Mouse (Mus musculus): ENCODE results near the gene 2510039O18Rik. TPM values are rescaled to one million over a fixed set of nuclear protein-coding genes. Genes with fewer than 3 reads are reported as not detected.

2510039O18Rik gene
- polyA plus RNA-seq, 1 experiment, result 33.2 TPM

DNA sequence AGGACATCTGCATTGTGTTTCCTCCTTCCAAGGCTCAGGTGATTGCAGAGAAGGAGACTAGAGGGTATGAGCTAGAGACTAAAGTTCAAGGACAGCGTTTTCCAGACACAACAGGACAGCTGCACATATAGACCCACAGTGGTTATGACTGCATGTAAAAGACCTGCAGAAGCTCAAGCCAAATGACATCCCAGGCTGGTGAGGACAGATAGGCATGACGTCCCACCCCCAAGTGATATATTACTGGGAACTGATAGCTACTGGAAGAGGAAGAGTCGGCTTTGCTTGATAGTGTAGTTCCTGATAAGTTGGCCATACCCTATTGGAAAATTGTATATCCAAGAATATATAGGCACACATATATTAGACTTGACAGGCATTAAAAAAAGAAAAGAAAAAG is 35.5 kb downstream of the 2510039O18Rik start:
- TF ChIP-seq POLR2A (IDR thresholded peaks at IDR 0.05; ENCODE audit: extremely low read depth, insufficient read depth, low read length), result no peak
- no peak for TF ChIP-seq CTCF (IDR thresholded peaks at IDR 0.05; ENCODE audit: extremely low read depth, insufficient read depth, low read length)
- H3K27ac ChIP-seq (ENCODE audit: insufficient read depth, low read length), result no peak overlapping the region
- H3K4me3 ChIP-seq (ENCODE audit: insufficient read depth, low read length), result no peak overlapping the region
- H3K4me1 ChIP-seq (ENCODE audit: control insufficient read depth, insufficient read depth, low read length), result no peaks in the 10 kb centered on the region

DNA sequence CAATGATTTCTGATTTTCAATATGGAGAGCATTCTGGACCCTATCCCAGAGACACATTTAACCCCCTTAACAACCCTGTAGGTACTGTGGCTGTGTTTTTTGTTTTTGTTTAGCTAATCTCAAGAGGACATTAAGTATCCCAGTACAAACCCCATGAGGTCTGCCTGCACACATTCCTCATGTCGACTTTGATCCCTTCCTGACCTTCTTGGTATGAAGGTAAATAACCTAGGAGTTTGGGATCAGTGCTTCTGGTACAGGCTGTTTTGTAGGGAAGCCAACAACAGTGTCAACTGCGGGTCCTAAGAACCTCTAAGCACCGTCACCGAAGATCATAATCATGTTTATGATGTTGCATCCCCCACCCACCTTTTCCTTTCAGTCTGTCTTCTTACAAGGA is 37.0 kb downstream of the 2510039O18Rik start:
- no peak overlapping the region for H3K27ac ChIP-seq (ENCODE audit: insufficient read depth, low read length)
- TF ChIP-seq POLR2A (IDR thresholded peaks at IDR 0.05; ENCODE audit: extremely low read depth, insufficient read depth, low read length) (no peak), CTCF (IDR thresholded peaks at IDR 0.05; ENCODE audit: extremely low read depth, insufficient read depth, low read length) (no peak)
- H3K4me1 ChIP-seq (ENCODE audit: control insufficient read depth, insufficient read depth, low read length), result no peaks in the 10 kb centered on the region
- H3K4me3 ChIP-seq (ENCODE audit: insufficient read depth, low read length), result no peak overlapping the region

DNA sequence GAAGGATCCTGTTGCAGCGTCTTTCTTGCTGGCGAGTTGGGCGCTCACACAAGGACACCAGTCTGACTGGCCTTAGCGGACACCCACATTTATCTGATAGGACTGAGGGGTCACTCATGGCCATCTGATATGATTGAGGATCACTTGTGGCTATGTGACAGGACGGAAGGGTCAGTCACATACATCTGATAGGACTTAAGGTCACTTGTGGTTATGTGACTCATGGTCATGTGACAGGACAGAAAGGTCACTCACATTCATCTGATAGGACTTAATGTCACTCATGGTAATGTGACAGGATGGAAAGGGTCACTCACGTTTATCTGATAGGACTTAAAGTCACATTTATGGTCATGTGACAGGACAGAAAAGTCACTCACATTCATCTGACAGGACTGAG is 37.7 kb downstream of the 2510039O18Rik start:
- H3K27ac ChIP-seq (ENCODE audit: insufficient read depth, low read length), result no peak overlapping the region

DNA sequence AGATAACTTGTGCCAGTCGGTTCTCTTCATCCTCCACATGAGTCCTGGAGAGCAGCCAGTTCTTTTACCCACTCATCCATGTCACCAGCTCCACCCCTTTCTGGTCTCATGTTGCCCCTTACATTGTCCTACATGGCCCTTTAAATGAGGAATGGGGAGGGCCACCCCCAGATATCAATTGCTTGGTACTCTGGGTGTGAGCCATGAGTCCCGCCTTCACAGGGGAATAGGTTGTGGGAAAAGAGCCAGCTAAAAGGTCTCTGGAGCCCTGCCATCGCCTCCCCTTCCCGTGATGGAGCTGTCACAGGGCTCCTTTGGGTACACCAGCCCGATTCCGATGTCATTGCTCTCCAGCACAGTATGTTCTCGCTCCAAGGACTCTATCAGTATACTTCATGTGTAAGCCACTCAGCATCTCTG is 38.8 kb downstream of the 2510039O18Rik start:
- H3K27ac ChIP-seq (ENCODE audit: insufficient read depth, low read length), result no peak overlapping the region
- no peak overlapping the region for H3K4me3 ChIP-seq (ENCODE audit: insufficient read depth, low read length)
- TF ChIP-seq POLR2A (IDR thresholded peaks at IDR 0.05; ENCODE audit: extremely low read depth, insufficient read depth, low read length), result no peak
- TF ChIP-seq CTCF (IDR thresholded peaks at IDR 0.05; ENCODE audit: extremely low read depth, insufficient read depth, low read length), result no peak
- H3K4me1 ChIP-seq (ENCODE audit: control insufficient read depth, insufficient read depth, low read length), result no peaks in the 10 kb centered on the region

More for the DNA sequence above, 37.7 kb downstream of the 2510039O18Rik start:
- H3K4me1 ChIP-seq (ENCODE audit: control insufficient read depth, insufficient read depth, low read length), result no peaks in the 10 kb centered on the region
- TF ChIP-seq POLR2A (IDR thresholded peaks at IDR 0.05; ENCODE audit: extremely low read depth, insufficient read depth, low read length), result no peak
- no peak for TF ChIP-seq CTCF (IDR thresholded peaks at IDR 0.05; ENCODE audit: extremely low read depth, insufficient read depth, low read length)
- H3K4me3 ChIP-seq (ENCODE audit: insufficient read depth, low read length), result no peak overlapping the region

DNA sequence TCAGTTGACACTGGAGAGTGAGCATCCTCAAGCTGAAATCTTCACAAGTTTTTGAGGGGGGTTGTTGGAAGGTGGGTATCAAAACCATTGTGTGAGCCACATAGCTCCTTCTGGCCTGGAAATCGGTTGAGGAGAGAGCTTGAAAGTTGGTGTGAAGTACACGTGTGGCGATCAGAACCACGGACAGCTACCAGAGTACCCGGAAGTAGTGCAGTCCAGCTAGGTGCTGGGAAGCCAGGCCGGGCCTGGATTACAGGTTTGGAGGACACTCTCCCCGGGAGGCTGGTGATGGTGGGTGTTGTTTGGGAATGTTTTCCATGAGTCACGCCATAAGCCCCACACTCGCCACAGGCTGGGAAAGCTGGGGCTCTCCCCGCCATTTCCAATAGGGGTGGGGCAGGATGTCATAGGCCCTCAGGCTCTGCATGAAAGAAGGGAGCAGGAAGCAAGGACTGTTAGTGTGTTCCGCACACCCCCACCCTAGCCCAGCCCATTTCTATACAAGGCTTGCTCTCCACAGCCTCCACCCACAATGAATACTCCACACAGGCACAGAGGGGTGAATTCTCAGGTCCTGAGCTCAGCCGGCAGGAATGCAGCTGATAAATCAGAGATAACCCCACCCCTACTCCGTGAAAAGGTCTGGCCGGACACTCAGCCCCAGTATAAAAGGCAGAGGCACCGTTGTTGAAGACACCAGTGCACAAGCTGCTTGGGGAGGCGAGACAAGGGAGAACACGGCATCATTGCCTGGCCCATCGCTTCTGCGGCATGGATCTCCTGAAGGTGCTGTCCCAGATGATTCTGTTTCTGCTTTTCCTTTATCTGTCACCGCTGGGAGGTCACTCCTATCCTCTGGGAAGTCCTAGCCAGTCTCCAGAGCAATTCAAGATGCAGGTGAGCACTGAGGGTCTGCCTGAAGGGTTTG is 44.8 kb downstream of the 2510039O18Rik start, which contains the start of gene Nppb:
Gene Nppb, plus strand, starts transcription at position 584 of the 928 bp plus-strand sequence.
- Histone ChIP-seq H3K27ac (ENCODE audit: insufficient read depth, low read length) (no peak within 1 kb of the TSS), H3K4me3 (ENCODE audit: insufficient read depth, low read length) (no peak within 1 kb of the TSS), H3K4me1 (ENCODE audit: control insufficient read depth, insufficient read depth, low read length) (no peaks in the 10 kb centered on the region)
- TF ChIP-seq POLR2A (IDR thresholded peaks at IDR 0.05; ENCODE audit: extremely low read depth, insufficient read depth, low read length) (no peak), CTCF (IDR thresholded peaks at IDR 0.05; ENCODE audit: extremely low read depth, insufficient read depth, low read length) (no peak)

DNA sequence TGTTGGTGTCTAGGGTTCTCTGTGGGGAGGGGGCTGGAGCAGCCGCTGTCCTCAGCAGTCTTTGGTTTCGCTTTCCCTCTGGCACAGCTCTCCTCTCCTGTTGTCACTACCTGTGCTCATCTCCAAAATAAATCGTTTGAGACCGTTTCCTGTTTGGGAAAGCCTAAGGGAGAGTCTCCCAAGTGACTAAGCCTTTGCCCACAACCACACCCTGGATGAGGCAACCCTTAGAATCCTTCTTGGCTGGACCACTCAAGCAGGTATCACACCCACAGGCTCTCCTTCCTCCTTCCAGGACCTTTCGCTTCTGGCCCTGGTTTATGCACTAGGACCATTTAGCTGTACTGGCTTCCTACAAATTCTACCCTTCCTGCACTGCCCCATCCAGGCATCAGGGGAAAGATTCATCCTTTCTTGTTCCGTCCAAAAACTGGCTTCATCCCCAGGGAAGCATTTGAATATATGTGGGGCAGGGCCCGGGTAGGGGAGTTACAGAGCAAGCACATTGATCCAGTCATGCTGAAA is 52.9 kb downstream of the 2510039O18Rik start:
- Histone ChIP-seq H3K4me1 (ENCODE audit: control insufficient read depth, insufficient read depth, low read length) (no peaks in the 10 kb centered on the region), H3K27ac (ENCODE audit: insufficient read depth, low read length) (no peak overlapping the region), H3K4me3 (ENCODE audit: insufficient read depth, low read length) (no peak overlapping the region)
- TF ChIP-seq POLR2A (IDR thresholded peaks at IDR 0.05; ENCODE audit: extremely low read depth, insufficient read depth, low read length), result no peak
- no peak for TF ChIP-seq CTCF (IDR thresholded peaks at IDR 0.05; ENCODE audit: extremely low read depth, insufficient read depth, low read length)

DNA sequence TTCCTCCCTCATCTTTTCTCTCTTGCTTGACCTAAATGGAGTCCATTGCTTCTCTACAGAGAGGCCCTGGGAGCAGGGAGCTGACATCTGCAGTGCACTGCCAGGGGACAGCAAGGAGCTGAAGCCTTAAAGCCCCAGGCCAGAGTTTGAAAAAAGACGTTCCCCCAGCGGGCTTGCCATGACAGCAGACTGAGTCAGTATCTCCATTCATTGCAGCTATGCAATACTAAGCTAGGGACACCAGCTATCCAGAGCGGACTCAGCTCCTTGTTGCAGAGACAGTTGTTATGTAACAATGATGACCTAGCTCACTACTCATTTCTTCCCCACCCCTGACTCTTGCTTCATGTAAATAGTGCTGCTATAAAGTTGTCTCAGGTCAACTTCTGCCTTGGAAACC is 54.6 kb downstream of the 2510039O18Rik start:
- no peak overlapping the region for H3K27ac ChIP-seq (ENCODE audit: insufficient read depth, low read length)
- TF ChIP-seq CTCF (IDR thresholded peaks at IDR 0.05; ENCODE audit: extremely low read depth, insufficient read depth, low read length) (no peak), POLR2A (IDR thresholded peaks at IDR 0.05; ENCODE audit: extremely low read depth, insufficient read depth, low read length) (no peak)
- H3K4me1 ChIP-seq (ENCODE audit: control insufficient read depth, insufficient read depth, low read length), result peaks cover 1% of the 10 kb centered on the region; the same call in 1 of the 2 replicates
- no peak overlapping the region for H3K4me3 ChIP-seq (ENCODE audit: insufficient read depth, low read length)

Other genes with a start within 250 kb of the 2510039O18Rik start
- not detected in 2 replicates for gene Zfp534, start 238.3 kb upstream of the 2510039O18Rik start, polyA plus RNA-seq (2012; rRNA removed)
- 3.7 and 4.0 TPM in 2 replicates for gene Zfp984, start 131.1 kb upstream of the 2510039O18Rik start, polyA plus RNA-seq (2012; rRNA removed)
- gene Zfp933, start 92.5 kb upstream of the 2510039O18Rik start, polyA plus RNA-seq (2012; rRNA removed), result 9.9 and 10.0 TPM in 2 replicates
- gene Miip, start 72.1 kb upstream of the 2510039O18Rik start, polyA plus RNA-seq (2012; rRNA removed), result 57.6 and 62.3 TPM in 2 replicates
- 7.1 and 7.8 TPM in 2 replicates for gene Fv1, start 71.9 kb upstream of the 2510039O18Rik start, polyA plus RNA-seq (2012; rRNA removed)
- 101 and 105 TPM in 2 replicates for gene Mfn2, start 36.2 kb upstream of the 2510039O18Rik start, polyA plus RNA-seq (2012; rRNA removed)
- gene Plod1, start 4.1 kb upstream of the 2510039O18Rik start, polyA plus RNA-seq (2012; rRNA removed), result 21.9 and 24.4 TPM in 2 replicates
- not detected in 2 replicates for gene Nppb, start 44.9 kb downstream of the 2510039O18Rik start, polyA plus RNA-seq (2012; rRNA removed)
- gene Nppa, start 59.8 kb downstream of the 2510039O18Rik start, polyA plus RNA-seq (2012; rRNA removed), result 0.21 TPM in 2 replicates
- 44.6 and 45.0 TPM in 2 replicates for gene Clcn6, start 97.9 kb downstream of the 2510039O18Rik start, polyA plus RNA-seq (2012; rRNA removed)
- 32.2 and 34.2 TPM in 2 replicates for gene Mthfr, start 98.2 kb downstream of the 2510039O18Rik start, polyA plus RNA-seq (2012; rRNA removed)
- gene Agtrap, start 147.1 kb downstream of the 2510039O18Rik start, polyA plus RNA-seq (2012; rRNA removed), result 5.8 and 6.1 TPM in 2 replicates
- 24.2 and 25.2 TPM in 2 replicates for gene Mad2l2, start 189.5 kb downstream of the 2510039O18Rik start, polyA plus RNA-seq (2012; rRNA removed)
- 0.42 and 0.45 TPM in 2 replicates for gene Draxin, start 189.8 kb downstream of the 2510039O18Rik start, polyA plus RNA-seq (2012; rRNA removed)
- 38.5 and 41.3 TPM in 2 replicates for gene Fbxo6, start 211.2 kb downstream of the 2510039O18Rik start, polyA plus RNA-seq (2012; rRNA removed)
- 236 and 238 TPM in 2 replicates for gene Fbxo44, start 219.6 kb downstream of the 2510039O18Rik start, polyA plus RNA-seq (2012; rRNA removed)
- gene Fbxo2, start 219.7 kb downstream of the 2510039O18Rik start, polyA plus RNA-seq (2012; rRNA removed), result 139 and 142 TPM in 2 replicates

Measured in cortical plate, adult 2 months (tissue).